Mouse (Mus musculus) mesoderm, embryonic 11.5 days (tissue): Measurements from ENCODE around the gene Trex2.

Source experiments
- DNase-seq: peaks from one replicate; pipeline ENCODE4 v3.0.0-alpha.2; 2012; ENCODE audit warnings: low read depth, low spot score

Trex2 gene

DNA sequence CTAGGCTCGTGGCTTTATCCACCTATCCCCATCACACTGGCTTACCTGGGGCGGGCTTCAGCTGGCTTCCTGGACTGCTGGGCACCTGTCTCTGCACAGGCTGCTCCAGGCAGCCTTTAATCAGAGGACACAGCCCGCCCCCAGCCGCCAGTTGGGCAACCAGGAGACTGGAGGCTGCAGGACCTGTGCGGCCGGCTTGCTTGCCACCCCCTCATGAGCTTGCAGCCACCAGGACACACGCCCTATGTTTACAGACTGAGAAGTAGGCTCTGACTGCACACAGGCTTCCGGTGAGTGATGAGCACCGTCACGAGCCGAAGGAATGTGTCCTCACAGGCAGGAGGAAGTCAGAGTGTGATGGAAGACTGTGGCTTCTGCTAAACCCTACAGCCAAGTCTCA is at the start of gene Trex2:
Trex2 (minus strand) TSS at position 93 of the 400 bp plus-strand sequence.
- no peak for DNase-seq

DNA sequence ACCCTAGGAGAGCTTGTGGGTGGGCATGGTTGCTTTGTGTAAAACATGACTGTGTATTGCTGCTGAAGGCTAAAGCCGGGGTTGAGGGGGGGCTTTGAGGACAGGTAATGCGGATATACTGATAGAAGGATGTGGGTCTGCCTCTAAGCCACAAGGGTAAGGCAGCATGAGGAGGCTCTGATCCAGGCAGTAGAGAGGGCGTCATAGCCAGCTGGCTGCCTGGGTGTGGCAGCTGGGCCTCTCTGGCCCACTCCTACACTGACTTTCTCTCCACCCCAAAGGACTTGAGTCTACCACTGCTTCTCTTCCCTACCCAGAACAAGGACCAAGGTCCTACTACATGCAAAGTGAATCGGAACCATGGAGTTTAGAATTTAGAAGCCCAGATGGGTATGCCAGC is 49.7 kb upstream of the Trex2 start:
- no peak for DNase-seq

DNA sequence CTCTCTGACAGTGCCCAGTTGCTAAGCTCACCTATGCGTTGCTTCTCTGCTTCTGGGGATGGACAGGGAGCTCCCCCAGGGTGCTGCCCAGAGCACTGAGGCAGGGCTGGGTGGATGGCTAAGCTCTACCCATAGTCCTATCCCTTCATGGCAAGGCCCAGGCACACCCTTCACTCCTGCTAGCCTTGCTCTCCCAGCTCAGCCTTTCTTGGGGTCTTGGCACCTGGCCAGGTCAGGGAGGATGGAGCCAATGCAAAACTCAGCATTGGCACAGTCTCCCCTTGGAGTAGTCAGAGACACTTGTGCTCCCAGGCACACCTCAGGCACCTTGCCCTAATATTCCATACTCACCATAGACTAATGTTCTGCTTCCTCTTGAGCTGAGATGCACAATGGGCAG is 48.9 kb upstream of the Trex2 start:
- DNase-seq: no peak

DNA sequence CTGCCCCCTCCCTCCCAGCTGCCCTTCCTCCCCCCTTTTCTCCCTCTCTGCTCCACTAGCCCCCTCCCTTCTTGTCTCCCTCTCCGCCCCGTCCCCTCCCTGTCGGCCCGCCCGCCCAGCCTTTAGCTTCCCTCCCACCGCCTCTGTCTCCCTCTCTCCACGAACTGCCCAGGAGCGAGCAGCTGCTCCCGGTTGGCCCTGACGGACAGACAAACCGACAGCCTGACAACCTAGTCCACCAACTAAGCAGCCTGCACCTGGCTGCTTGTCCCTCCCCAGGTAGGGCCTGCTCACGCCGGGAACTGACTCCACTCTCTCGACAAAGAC is 48.3 kb upstream of the Trex2 start, which contains the start of gene Bgn:
Bgn (plus strand) TSS at position 119 of the 327 bp plus-strand sequence.
- no peak for DNase-seq

DNA sequence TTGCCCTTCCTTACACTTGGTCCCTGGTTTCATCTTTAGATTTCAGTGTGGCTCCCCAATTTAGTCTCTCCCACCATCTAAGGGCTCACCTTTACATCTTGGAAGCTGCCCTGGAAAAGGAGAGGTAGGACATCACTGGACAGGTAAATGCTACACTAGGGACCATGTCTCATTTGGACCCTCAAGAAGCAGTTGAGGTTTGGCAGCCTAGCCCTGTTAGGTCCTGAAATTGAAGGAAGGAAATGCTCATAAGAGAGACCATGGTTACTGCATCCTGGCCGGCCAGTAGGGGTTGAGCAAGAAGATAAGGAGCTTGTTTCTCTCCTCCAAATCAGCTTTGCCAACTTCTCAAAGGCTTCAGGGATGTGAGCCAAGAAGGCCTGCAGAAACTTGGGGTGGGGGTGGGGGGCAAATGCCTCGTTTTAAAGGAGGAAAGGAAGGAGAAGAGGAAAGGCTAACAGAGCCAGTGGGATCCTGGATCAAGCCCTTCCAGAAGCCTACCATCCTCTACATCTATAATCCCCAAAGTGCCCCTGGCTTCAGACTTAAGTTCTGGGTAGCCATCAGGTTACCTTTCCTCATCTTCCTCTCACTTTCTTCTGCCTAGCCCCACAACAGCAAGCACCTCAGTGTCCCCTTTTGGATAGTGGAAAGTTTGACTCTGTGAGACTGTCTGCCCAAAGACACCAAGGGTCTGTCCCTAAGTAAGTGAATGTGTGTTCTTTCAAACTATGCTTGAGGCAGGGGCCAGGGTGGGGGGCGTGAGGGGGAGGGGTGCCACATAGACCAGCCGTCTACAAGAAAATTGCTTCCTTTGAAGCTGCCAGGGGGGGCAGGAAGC is 47.7 kb upstream of the Trex2 start:
- DNase-seq: no peak

DNA sequence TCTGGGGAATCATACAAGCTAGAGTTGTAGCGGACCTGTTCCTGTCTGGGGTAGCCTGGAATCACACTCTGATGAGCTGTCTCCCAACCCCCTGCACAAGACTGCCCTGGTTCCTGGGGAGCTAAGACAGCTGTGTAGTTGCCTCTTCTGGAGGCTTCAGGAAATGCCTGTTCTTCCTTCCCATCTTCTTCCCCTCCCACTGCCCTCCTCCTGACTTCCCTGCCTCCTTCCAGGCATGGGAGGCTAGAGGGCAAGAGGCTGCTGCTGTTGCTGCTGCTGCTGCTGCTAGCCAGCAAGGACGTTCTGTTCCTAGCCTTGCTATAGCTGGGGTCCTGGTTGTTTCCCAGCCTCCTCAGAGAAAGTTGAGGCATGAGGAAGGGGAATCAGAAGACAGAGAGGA is 45.2 kb upstream of the Trex2 start:
- no peak for DNase-seq

DNA sequence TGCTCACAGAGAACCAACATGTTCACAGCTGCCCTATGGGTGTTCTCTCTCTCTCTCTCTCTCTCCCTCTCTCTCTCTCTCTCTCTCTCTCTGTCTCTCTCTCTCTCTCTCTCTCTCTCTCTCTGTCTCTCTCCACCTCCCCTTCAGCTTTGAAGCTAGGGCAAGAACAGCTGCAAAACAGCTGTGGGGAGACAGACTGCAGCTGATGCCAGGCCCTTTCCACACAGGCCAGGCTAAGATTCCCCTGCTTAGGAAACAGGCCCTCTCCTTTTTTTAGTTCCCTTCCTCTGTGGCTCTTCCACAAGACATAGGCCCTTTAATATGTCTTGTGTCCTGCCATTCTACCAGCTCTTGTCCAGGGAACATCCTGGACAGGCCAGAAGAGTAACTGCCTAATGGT is 44.5 kb upstream of the Trex2 start:
- DNase-seq: no peak

DNA sequence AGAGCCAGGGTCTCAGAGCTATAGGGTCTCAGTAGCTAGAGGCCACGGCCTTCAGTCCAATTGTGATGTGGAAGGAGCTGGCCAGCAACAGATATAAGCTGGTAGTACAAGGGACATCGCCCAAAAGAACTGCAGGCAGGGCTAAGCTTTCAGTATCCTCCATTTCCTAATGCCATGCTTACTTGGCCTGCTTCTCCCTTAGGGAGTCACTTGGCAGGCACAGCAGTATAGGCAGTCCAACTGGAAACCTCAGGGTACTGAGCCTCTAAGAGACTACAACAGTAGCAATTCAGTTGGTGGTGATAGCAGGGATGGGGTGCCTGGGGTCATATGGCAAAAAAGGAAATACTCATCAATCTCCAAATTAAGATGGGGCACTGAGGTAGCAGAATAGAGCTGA is 42.4 kb upstream of the Trex2 start:
- no peak for DNase-seq

DNA sequence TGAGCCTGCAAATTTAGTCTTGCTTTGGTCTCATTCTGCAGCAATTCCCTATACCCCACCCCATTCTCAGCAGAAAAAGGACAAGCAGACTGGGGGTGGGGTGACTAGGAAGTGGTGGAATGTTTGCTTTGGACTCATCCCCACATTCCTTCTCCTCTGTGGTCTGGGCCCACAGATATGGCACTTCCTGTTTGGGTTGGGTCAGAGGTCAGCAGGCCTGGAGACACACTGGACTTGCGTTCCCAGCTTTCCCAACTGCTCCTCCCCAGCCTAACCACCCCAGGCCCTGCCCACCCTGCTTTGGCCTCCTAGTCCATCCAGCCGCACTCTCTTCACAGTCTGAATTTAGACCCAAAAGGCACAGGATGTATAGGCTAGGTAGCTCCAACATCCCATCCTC is 41.5 kb upstream of the Trex2 start:
- DNase-seq: peak; percentile 36

DNA sequence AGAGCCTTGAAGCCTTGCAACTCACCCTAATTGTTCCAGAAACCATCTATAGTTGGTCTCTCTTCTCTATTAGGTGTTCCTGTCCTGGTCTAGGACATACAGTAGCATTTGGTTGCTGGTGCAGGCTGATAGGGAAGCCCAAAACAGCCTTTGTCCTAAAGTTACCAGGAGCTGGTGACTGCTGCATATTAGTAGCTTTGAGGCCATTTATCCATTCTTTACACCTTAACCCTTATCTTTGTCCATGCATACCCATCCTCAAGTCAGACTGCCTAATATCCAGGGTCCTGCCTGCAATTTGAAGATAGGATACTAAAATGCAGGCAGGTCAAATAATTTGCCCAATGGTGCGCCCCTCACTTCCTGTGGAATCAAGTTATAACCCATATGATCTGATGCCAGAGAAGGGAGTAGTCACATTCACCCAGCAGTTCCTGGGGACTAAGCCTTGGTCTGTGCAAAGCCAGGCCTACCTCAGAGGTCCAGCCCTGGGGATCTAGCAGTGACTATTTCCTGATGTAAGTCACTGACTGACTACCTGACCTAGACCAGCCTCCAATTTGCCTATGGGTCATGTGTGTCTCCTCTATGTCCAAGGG is 40.6 kb upstream of the Trex2 start:
- DNase-seq: no peak

DNA sequence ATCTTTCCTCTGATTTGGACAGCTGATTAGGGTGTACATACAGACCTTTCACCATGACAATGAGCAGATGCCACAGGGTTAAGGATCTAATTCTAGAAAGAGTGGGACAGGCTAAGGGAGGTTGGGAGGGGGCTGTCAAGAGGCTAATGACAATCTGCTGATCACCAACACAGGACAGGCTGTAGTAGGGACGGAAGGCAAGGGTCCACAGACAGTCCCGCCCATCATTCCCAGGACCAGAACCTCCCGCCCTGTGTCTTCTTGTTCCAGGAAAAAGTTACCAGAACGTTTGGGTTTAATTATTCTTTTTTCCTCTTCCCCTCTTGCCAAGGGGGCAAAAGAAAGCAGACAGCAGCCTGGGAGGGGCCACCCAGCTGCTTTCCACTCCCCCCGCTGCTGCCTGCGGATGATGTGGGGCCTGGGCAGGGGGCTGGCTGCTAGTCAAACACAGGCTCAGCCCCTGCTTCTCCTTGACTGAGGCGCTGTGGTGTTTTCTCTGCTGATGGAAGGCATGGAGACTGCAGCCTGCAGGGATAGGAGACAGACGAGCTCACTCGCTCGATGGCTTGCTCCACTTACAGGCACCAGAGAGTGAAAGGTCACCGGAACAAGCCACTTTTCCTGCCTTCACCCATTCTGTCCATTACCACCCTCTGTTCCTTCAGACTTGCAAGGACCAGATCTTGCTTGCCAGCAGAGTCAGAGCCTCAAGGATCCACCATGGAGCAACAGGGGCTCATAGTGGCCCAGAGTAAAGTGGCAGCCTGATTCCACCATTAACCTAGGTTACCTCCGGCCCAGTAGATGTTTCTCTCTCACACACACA is 39.4 kb upstream of the Trex2 start:
- DNase-seq: no peak

DNA sequence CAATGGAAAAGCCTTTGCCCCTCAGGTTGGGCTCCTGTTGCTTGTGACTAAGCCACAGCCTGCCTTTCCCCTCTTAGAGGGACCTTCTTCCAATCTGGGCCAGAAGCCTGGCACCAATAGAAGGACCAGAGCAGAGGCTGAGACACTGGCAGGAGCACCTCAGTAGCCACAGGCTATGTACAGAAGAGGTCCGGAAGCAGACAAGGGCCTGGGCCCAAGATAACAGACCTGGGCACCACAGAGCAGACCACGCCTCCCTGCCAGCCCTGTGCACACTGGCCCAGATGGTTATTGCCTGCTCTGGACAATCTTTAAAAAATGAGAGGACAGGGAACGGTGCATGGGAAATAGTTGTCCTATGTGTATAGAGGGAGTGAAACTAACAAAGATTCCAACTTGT is 36.6 kb upstream of the Trex2 start:
- DNase-seq: no peak

DNA sequence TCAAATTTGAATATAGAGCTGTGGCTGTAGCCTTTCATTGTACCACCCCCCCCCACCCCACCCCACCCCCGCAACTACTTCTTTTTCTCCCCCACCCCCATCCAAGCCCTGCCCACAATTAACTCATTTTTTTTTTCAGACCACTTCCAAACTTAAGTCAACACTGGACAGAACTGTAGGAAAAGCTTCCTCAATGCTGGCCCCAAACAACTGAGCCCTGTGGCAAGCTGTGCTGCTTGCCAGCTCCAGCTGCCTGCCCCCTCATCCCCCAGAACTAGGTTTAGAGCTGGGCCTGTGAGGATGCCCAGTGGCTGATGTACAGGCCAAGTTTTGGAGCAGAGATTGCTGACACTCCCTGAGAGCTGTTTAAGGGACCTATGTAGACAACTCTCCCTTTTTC is 33.6 kb upstream of the Trex2 start:
- DNase-seq: no peak

DNA sequence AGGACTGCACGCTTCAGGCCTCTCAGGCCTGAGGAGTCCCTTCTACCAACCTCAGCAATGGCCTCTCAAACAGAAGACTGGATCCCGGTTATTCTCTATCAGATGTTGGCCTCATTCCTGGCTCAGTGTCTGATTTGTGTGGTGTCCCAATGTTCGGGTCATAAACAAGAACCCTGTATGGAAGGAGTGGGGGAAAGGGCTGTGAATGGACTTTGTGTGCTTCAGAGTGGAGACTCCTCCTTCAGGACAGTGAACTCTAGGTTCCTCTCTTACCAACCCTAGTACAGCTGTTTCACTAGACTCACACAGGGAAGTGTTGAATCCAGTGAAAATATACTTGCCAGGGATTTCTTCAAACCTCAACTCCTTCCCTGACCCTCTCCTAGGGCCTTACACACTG is 33.2 kb upstream of the Trex2 start:
- DNase-seq: no peak

DNA sequence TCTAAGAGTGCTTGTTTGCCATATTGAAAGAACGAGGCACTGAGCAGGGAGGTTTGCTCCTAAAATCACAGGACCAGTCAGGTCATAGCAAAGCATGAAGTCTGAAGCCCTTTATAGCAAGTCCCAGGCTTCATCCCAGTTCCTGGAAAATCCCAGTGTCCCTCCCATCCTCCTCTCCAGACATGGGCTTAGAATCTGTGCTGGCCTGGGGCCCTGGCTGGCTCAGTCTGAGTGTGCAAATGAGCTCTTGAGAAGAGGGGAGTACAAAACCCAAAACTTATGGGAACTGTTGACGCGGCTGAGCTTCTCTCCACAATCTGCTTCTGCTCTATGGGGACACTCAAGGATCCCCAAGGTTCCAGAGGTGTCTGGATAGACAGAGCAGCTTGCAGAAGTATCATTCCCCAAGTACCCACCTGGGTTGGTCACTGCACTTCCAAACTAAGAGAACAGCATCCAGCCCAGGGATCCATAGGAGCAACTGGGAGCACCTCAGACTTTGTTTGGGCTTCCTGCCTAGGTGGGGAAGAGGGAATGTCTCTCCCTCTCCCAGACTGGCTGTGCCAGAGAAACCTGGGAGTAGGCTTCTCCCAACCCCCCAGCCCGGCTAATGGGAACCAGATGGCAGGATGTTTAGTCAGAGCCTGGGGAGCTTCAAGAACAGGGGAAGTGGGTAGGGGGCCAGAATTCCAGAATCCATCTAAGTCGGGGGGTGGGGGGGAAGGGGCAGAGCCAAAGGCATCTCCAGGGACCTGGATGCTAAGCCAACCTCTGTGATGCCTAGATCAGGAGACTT is 32.5 kb upstream of the Trex2 start:
- peak; percentile 63 for DNase-seq

DNA sequence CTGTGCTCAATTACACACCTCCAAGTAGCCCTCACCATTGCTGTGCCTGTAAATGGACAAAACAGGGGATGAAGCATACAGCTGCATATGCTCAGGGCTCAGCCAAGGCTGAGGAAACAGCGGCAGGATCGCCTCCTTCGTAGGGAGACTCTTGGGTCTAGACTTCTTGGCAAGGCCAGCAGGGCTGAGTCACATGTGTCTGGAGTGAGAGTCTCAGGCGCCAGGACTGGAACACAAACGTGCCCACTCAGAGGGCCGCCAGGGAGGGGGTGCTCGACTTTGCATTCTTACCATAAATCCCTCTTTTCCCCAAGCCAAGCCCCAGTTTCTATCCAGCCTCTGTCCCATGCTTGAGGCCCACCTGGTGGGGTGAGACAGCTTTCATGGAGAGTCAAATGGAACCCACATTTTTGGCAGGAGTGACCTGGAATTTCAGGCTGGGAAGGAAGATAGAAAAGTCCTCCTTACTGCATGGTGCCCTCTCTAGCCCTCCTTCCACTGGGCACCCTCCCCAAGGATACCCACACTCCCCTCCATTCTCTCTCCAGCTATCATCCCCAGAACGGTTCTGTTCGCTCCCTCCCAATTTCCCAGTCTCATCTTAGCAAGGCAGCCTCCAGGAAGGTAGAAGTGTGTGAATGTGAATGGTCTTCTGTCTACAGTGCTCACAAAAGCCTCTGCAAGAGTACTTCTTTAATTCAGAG is 30.5 kb upstream of the Trex2 start:
- no peak for DNase-seq

DNA sequence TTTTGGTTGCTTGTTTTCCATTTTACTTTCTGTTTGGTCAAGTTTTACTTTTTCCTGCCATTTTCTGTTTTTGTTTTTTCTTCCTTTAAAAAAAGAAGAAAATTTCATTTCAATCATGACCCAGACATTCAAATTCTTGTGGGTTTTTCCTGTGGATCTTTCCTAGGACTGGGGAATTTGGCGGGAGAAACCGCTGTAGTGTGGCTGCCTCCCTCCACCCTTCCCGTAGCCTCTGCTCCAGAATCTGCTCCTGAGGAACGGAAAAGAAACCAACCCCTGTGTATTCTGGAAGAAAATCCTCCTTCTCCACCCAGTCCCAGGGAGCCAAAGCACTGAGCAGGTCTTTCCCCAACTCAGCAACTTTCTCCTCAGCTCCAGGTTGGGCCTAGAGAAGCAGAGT is 25.6 kb upstream of the Trex2 start:
- DNase-seq: no peak

DNA sequence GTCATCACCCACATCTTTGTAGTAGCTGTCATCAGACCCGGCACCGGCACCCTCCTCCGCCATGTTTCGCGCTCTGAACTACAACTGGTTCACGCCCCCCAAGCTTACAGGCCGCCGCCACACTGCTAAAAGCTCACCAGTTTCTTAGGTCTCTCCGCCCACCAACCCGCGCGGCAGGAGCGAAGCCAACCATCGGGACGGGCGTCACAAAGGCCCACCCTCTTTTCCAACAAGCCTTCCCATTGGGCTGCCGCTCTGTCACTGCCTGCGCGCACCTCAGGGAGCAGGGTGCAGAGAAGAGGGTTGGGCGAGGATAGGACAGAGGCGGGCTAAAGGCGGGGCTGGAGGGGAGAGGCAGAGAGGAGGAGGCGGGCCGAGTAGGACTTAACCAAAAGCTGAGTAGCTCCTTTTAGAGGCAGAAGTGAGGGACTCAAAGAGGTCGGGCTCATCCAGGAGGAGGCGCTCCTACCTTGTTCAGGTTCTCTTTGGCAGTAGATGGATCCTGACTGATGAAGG is 23.8 kb upstream of the Trex2 start, which contains the start of gene Haus7:
Haus7 (minus strand) TSS at position 168 of the 516 bp plus-strand sequence.
- DNase-seq: peak; percentile 94

DNA sequence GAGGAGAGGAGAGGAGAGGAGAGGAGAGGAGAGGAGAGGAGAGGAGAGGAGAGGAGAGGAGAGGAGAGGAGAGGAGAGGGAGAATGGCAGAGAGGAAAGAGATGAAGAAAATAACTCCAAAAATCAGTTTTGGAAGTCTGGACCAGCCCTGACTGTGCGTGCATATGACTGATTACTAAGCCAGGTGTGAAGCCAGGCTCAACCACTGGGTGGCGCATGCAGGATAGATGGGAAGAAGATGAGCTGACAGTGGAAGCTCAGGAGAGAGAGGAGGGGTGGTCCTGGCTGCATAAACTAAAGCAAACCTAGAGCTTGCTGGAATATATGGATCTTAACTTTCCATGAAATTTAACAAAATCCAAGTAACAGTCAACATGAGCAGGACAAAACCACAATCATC is 16.8 kb upstream of the Trex2 start:
- peak; percentile 47 for DNase-seq

DNA sequence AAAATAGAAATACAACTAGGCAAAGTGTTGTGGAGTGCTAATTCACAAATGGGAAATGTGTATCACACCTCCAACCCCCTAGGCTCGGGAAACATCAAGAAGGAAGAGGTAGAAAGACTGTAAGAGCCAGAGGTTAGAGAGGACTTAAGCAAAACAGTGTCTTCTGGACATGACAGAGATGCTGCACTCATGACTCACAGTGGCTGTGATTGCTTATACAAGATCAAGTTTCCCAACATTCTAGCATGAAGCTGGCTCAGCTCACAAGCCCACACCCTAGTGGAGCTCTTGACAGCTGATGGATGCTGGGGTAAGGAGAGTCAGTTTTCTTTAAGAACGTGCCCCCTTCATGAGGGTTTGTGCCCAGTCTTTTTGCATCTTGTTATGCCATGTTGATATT is 6.3 kb upstream of the Trex2 start:
- no peak for DNase-seq

DNA sequence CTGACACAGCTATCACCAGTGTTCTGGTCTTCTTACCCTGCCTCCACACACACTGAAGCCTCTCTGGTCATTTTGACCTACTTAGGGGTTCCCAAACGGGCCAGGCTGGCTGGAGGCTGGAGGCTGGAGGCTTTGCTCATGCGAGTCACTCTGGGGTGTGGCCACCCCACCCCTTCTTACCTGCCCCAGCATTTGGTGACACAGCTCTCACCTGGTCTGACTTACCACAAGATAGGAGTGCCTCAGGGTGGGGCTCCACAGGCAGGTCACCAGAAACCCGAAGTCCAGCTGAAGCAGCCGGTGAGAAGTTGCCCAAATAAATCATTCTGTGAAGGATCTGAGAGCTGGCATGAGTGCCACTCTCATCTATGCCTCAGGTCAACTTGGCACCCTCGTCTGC is 2.3 kb downstream of the Trex2 start:
- no peak for DNase-seq
